Mouse (Mus musculus) Muller cell, postnatal 12 days (primary cell): ENCODE measurements around the gene Pdcd6ip.

Source experiments
- DNase-seq: peaks from one replicate; pipeline ENCODE4 v3.0.0-alpha.2; 2015; ENCODE audit errors: inconsistent ontology term

Pdcd6ip gene

GRCm38 (mm10) chr9:113626730-113627129 lies 81.3 kb downstream of the Pdcd6ip start:
- DNase-seq, result no peak

DNA sequence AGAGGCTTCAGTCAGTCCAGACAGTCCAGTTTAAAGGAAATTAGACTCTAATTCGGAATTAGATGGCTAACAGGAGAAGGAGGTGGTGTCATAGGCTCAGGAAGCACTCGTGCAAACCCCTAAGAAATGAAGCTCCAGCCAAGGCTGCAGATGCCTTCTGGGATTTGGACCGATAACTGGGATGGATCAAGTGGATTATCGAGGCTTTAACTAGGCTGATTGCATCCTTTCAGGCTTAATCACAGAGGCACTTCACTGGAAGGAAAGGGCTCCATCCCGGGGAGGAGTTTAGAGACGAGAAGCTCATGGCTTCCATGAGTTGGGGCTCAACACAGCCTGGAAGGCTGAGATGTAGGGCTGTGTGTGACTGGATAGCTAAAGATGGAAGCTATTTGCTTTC lies 84.0 kb downstream of the Pdcd6ip start:
- no peak for DNase-seq

- no peak for DNase-seq
Observed at GRCm38 (mm10) chr9:113617081-113617480, 91.0 kb downstream of the Pdcd6ip start.

GRCm38 (mm10) chr9:113610776-113611175 lies 97.3 kb downstream of the Pdcd6ip start:
- no peak for DNase-seq

- no peak for DNase-seq
Observed at GRCm38 (mm10) chr9:113602140-113602539, 105.9 kb downstream of the Pdcd6ip start.
